Mouse (Mus musculus) midbrain, embryonic 10.5 days (tissue): Measurements from ENCODE around the gene Slc4a10. TPM values are rescaled to one million over a fixed set of nuclear protein-coding genes. Genes with fewer than 3 reads are reported as not detected.

Experiments
- DNase-seq: peaks from one replicate; pipeline ENCODE4 v3.0.0-alpha.2; 2017; ENCODE audit warnings: low spot score
- H3K27ac ChIP-seq: fragments of 300-500 bp; sonication (generic); replicated peaks from 2 replicates; pipeline ENCODE4 v1.5.1; 2016; ENCODE audit warnings: mild to moderate bottlenecking
- H3K27me3 ChIP-seq: fragments of 300-500 bp; sonication (generic); 2 replicates; pipeline ENCODE4 v1.6.1; 2016; ENCODE audit warnings: low read depth, mild to moderate bottlenecking; ENCODE audit not compliant: poor library complexity, severe bottlenecking
- H3K36me3 ChIP-seq: fragments of 300-500 bp; sonication (generic); 2 replicates; pipeline ENCODE4 v1.6.1; 2016; ENCODE audit warnings: mild to moderate bottlenecking, moderate library complexity
- H3K4me1 ChIP-seq: fragments of 300-500 bp; sonication (generic); 2 replicates; pipeline ENCODE4 v1.6.1; 2016
- H3K4me3 ChIP-seq: fragments of 300-500 bp; sonication (generic); 2 replicates; pipeline ENCODE4 v1.5.1; 2016; ENCODE audit warnings: mild to moderate bottlenecking, moderate library complexity
- H3K9me3 ChIP-seq: fragments of 300-500 bp; sonication (generic); replicated peaks from 2 replicates; pipeline ENCODE4 v1.6.1; 2016; ENCODE audit warnings: mild to moderate bottlenecking
- WGBS: fragments of 180-500 bp; shearing (Covaris S2); methylation state at CpG from one replicate; pipeline ENCODE4 v1.1.7; 2016; 5-methylcytosine and 5-hydroxymethylcytosine counted together
- polyA plus RNA-seq: library from polyadenylated mRNA; unstranded; fragments of >200 nt; fragmentation: Nextera tagmentation; extraction: Ambion mirVana; gene quantifications from 2 replicates; pipeline ENCODE4 v1.2.1, GENCODE M21; 2016

Slc4a10 gene
- polyA plus RNA-seq, 1 experiment from 2014 or later, result not detected

DNA sequence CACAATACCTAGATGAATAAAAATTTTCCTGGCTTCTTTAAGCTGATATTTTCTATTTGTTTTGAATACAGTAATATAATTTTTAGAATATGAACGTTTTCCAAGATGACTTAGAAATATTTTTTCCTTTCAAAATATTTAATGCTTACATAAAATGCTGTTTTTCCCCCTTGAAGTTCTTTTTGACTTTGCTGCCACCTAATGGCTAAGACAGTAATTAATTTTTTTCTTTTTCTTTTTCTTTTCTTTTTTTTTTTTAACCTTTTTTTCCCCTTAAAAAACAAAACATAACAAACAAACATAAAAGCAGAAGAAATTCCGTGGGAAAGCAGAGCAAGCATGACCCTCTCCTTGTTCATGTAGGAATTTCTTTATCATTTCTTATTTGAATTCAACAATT lies 239.6 kb downstream of the Slc4a10 start:
- no peaks in the 10 kb centered on the region for H3K4me1 ChIP-seq

DNA sequence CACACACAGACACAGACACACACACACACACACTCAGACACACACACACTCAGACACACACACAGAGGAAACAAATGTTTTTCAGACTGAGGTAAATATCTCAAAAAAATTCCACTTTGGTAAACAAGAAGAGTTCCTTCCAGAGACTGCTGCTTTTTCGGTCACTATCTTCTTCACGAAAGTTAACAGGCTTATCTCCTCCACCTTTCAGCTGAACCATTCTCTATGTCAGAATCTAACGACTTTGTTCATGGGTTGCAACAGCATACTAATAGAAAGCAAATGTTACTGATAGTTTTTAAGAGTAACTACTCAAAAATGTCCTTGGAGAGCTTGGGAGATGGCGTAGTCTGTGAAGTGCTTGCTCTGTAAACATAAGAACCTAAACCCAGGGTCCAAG lies 241.3 kb downstream of the Slc4a10 start:
- no peak for DNase-seq
- H3K9me3 ChIP-seq, result no peaks in the 10 kb centered on the region
- H3K36me3 ChIP-seq, result no peaks in the 10 kb centered on the region
- 74% methylated on average over 4 of the region's 4 CpGs for WGBS
- no peaks in the 10 kb centered on the region for H3K27me3 ChIP-seq
- no peak overlapping the region for H3K4me3 ChIP-seq
- no peak overlapping the region for H3K27ac ChIP-seq
- H3K4me1 ChIP-seq, result no peaks in the 10 kb centered on the region

More for the DNA sequence above, 239.6 kb downstream of the Slc4a10 start:
- Histone ChIP-seq H3K36me3 (no peaks in the 10 kb centered on the region), H3K9me3 (no peaks in the 10 kb centered on the region), H3K27ac (no peak overlapping the region), H3K4me3 (no peak overlapping the region), H3K27me3 (no peaks in the 10 kb centered on the region)
- no peak for DNase-seq
- WGBS, result 3% methylated on average over 2 of the region's 2 CpGs

DNA sequence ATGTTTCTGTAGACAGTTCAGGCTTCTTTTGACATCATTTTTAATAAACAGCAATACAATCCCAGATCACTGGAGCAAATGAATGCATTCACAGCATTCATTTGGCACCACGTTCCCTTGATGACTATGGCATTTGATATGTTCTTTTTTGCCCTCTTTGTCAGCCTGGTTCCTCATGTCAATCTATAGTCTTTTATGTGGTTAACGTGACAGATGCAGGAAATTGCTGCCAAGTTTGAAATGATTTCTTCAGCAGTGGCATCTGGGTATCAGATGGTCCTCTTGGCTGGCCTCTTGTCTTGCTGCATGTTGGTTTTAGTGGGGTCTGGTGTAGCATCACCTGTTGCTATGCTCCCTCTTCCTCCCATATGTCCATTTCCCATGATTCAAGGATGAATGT lies 247.6 kb downstream of the Slc4a10 start:
- H3K36me3 ChIP-seq, result no peaks in the 10 kb centered on the region
- H3K4me1 ChIP-seq, result no peaks in the 10 kb centered on the region
- no peak overlapping the region for H3K27ac ChIP-seq
- no peak overlapping the region for H3K4me3 ChIP-seq
- DNase-seq, result no peak
- no peaks in the 10 kb centered on the region for H3K9me3 ChIP-seq
- no peaks in the 10 kb centered on the region for H3K27me3 ChIP-seq
- 74% methylated on average over 2 of the region's 2 CpGs for WGBS

DNA sequence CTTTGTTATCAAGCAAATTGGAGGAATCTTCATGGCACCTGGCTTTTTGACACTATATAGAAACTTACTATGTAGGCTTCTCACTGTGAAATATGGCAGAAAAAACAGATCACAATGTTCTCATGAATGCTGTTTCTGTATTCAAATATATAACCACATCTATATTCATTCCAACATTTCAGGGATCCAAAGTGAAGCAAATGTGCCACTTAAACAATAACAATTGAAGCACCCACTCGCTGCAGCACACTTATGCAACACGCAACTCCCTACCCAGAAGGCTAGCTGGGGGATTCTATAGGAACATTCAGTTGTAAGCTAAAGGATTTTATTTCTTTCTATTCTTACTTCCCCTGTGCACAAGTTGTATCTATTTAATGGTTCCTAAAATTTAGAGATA lies 255.5 kb downstream of the Slc4a10 start:
- WGBS, result 96% methylated on average over 2 of the region's 2 CpGs
- H3K9me3 ChIP-seq, result no peaks in the 10 kb centered on the region
- H3K4me1 ChIP-seq, result no peaks in the 10 kb centered on the region
- H3K4me3 ChIP-seq, result no peak overlapping the region
- no peaks in the 10 kb centered on the region for H3K36me3 ChIP-seq
- no peak for DNase-seq
- H3K27ac ChIP-seq, result no peak overlapping the region
- H3K27me3 ChIP-seq, result no peaks in the 10 kb centered on the region

DNA sequence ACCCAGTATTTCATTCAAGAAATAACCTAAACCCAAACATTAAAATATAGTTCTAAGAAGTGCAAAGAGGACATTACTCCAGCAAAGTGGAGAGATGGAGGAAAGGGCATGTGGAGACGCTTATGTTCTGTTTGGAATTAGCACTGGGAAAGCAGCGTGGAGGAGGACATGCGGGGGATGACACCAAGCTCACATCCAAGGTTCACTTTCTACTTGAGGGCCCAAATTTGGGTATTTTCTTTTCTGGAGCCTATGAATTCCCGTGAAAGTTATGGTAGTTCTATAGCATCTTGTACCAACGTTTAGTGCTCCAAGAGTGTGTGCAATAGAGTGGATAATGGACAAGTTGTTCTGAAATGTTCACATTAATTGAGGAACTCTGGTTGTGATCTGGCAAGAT lies 260.7 kb downstream of the Slc4a10 start:
- Histone ChIP-seq H3K4me1 (no peaks in the 10 kb centered on the region), H3K27ac (no peak overlapping the region), H3K9me3 (no peaks in the 10 kb centered on the region), H3K27me3 (no peaks in the 10 kb centered on the region), H3K36me3 (no peaks in the 10 kb centered on the region), H3K4me3 (no peak overlapping the region)
- WGBS, result 94% methylated on average over 5 of the region's 5 CpGs
- no peak for DNase-seq

DNA sequence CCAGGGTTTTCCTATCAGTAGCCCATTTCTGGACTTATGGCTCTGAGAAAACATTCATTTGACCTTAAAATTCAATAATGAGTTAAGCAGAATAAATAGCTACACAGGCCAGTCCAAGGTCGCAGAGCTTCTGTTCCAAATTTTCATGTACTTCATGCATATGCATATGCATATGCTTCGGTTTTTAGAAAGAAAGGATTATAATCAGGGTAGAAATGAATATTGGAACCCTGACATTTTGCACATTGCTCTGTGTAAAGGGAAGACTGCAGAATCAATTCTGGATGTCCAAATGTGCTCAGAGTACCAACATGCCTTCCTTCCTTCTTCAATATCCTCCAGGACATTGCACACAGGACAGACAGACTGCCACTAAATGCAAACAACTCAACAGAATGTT lies 261.2 kb downstream of the Slc4a10 start:
- no peaks in the 10 kb centered on the region for H3K36me3 ChIP-seq
- H3K27ac ChIP-seq, result no peak overlapping the region
- no peaks in the 10 kb centered on the region for H3K9me3 ChIP-seq
- H3K27me3 ChIP-seq, result no peaks in the 10 kb centered on the region
- no peak overlapping the region for H3K4me3 ChIP-seq
- no peak for DNase-seq
- 94% methylated on average over 2 of the region's 2 CpGs for WGBS
- H3K4me1 ChIP-seq, result no peaks in the 10 kb centered on the region

DNA sequence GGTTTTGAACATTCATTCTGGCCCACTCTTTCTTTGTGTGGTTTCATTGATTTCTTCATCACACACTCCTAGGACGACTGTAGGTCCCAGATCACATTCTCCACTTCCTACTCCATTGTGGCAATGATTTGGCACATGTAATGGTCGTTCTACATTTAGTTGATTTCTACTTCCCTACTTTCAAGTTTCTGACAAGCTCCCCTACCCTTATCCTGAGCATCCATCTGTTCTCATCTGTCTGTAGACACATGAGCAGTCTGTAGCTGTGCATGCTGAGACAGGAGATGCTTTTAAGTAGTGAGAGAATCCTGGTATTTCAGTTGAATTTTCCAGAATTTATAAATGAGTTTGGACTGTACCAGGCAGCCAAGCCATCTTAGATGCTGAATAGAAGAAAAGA lies 270.7 kb downstream of the Slc4a10 start:
- Histone ChIP-seq H3K27me3 (no peaks in the 10 kb centered on the region), H3K9me3 (no peaks in the 10 kb centered on the region), H3K36me3 (no peaks in the 10 kb centered on the region), H3K4me3 (no peak overlapping the region), H3K4me1 (no peaks in the 10 kb centered on the region), H3K27ac (no peak overlapping the region)
- DNase-seq, result no peak
- WGBS, result 70% methylated on average over 2 of the region's 2 CpGs

DNA sequence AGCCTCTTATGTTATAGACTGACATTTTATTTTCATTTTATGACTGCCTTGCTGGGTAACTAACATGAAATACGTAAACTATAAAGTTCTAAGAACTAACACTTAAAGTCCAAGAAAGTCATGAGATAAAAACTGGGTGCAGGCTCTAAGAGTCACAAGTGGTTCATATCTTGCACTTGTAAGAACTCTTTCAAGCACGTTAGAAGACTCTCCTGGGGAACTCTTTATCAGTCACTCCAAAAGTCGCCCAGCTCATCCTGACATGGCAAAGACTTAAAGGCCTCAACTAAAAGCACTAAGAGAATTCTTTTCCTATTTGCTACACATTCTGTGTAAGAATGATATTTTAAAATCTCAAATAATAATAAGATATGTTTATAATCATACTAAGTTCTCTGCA lies 273.2 kb downstream of the Slc4a10 start:
- no peaks in the 10 kb centered on the region for H3K27me3 ChIP-seq
- no peak overlapping the region for H3K4me3 ChIP-seq
- no peaks in the 10 kb centered on the region for H3K36me3 ChIP-seq
- no peak for DNase-seq
- no peak overlapping the region for H3K27ac ChIP-seq
- no peaks in the 10 kb centered on the region for H3K4me1 ChIP-seq
- no peaks in the 10 kb centered on the region for H3K9me3 ChIP-seq
- WGBS, result 89% methylated on average over 3 of the region's 3 CpGs

DNA sequence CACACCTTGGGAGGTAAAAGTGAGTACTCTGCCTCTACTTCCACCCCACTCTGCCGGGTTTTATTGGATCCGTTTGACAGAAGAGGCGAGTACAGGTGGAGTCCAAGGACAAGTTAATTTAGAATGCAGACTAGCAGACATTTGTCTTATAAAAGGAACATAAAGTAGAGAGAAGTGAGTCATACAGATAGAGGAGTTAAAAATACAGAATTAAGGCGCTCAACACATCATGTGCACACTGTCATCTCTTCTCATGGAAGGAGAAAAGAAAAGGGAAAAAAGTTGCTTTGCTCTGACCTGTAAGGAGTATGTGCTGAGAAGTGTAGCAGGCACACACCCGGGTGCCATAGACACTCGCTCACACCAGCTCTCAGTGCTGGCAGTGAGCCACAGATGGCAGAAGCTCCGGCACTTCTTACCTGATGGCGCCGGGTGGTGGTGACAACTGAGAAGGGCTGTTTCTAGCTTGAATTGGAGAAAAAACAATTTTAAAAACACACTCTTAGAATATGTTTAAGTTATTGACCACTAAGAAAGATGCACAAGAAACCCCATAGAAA lies 276.9 kb downstream of the Slc4a10 start:
- no peaks in the 10 kb centered on the region for H3K36me3 ChIP-seq

DNA sequence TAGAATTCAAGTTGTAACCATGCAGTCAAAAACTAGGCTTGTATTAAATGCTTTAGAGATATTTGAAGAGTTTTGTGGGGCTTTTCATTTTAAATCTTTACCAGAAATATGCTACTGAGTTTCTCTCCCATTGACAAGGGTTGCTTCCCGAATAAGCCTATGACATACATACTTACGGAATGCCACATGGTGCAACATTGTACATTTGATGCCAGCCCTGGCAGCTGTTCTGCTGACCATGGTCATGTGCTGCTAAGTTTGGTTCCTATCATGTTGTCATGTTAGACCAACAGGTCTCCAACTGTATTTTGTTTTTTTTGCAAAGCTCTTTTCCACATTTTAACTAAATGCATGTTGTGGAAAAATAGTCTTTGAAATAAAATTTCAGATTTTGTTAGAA lies 279.1 kb downstream of the Slc4a10 start:
- no peak for DNase-seq
- H3K9me3 ChIP-seq, result no peaks in the 10 kb centered on the region
- H3K36me3 ChIP-seq, result no peaks in the 10 kb centered on the region
- no peak overlapping the region for H3K4me3 ChIP-seq
- 95% methylated on average over 2 of the region's 2 CpGs for WGBS
- no peaks in the 10 kb centered on the region for H3K4me1 ChIP-seq
- H3K27ac ChIP-seq, result no peak overlapping the region
- H3K27me3 ChIP-seq, result no peaks in the 10 kb centered on the region

More for the DNA sequence above, 276.9 kb downstream of the Slc4a10 start:
- WGBS, result 91% methylated on average over 9 of the region's 9 CpGs
- Histone ChIP-seq H3K27ac (no peak overlapping the region), H3K9me3 (no peaks in the 10 kb centered on the region), H3K4me3 (no peak overlapping the region), H3K27me3 (no peaks in the 10 kb centered on the region), H3K4me1 (no peaks in the 10 kb centered on the region)
- no peak for DNase-seq

DNA sequence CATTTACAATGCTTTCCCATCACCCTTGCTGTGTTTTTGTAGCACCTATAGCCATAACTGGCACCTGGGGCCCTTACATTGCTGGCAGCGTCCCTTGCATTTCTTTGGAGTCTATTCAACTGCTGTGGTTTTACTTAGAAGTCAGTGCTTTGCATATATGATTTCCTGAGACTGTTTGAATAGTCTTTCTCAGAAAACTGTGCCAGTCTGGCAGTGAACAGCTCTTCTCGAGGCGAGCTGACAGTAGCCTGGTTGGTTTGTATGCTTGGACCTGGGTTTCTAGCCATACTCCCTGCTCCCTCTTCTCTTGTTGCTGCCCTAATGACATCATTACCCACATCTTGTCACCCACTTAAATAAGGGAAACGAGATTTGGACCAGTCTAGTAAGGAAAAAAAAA lies 285.7 kb downstream of the Slc4a10 start:
- Histone ChIP-seq H3K4me1 (no peaks in the 10 kb centered on the region), H3K9me3 (no peaks in the 10 kb centered on the region), H3K4me3 (no peak overlapping the region), H3K27ac (no peak overlapping the region), H3K27me3 (no peaks in the 10 kb centered on the region), H3K36me3 (no peaks in the 10 kb centered on the region)
- no peak for DNase-seq
- 74% methylated on average over 4 of the region's 4 CpGs for WGBS

DNA sequence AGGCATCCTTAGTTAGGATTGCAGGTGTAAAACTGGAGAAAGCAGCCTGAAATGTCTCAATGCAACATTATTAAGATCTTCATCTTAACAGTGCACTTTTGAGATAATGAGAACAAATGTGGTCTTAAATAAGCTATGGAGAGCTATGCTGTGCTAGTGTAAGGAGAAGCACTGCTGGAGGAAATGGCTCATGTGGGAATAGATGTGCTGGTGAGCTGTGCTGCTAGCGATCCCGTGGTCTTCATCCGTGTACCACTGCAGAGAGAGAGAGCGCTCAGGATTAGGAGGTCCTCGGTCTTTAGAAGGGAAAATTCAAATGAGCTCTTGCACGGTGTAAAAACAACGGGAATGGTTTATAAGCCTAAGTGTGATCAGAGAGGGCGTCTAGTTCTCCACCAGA lies 286.2 kb downstream of the Slc4a10 start:
- no peak overlapping the region for H3K27ac ChIP-seq
- H3K36me3 ChIP-seq, result no peaks in the 10 kb centered on the region
- no peaks in the 10 kb centered on the region for H3K4me1 ChIP-seq
- no peak for DNase-seq
- 67% methylated on average over 8 of the region's 8 CpGs for WGBS
- no peaks in the 10 kb centered on the region for H3K9me3 ChIP-seq
- H3K27me3 ChIP-seq, result no peaks in the 10 kb centered on the region
- H3K4me3 ChIP-seq, result no peak overlapping the region

DNA sequence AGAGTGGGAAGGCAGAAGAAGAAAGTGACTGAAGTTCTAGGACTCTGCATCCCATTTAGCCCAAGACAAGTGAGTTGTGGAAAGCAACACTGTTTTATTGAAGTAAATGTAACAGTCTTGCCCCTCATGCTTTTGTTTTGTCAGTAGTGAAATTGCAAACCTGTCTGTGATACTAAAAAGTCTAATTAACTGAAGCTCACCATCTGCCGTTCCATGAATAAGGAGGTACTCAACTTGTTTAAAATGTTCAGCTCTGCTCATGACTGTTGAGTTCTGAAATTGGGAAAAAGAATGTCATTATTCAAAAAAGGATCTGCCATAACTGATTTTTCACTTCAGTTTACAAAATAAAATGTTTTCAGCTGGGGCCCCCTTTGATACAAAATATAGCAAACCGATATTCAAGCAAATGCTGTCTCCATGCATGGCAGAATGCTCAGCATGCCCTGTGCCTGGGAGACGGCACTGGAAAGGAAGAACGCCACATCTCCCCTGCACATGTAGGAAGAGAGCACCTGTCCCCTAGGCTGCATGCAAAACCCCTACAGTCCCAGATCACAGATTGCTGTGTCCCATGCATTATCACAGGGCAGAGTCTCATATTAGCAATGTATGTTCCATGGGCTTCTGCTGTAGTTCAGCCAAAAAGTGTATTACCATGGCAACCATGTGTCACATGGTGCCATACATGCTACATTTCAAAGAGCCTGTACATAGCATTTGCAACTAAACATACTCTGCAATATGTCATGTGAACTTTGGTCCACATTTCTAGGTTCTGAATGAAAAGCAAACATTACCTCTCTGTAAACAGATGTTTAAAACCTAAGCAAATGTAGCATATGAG lies 288.4 kb downstream of the Slc4a10 start:
- Histone ChIP-seq H3K9me3 (no peaks in the 10 kb centered on the region), H3K27ac (no peak overlapping the region), H3K4me1 (no peaks in the 10 kb centered on the region), H3K4me3 (no peak overlapping the region), H3K27me3 (no peaks in the 10 kb centered on the region; the same call in 1 of the 2 replicates), H3K36me3 (no peaks in the 10 kb centered on the region)
- 90% methylated on average over 4 of the region's 4 CpGs for WGBS
- no peak for DNase-seq
